Mouse (Mus musculus) myocyte (in vitro differentiated cells): ENCODE results near the gene Pltp. TPM values are rescaled to one million over a fixed set of nuclear protein-coding genes. Genes with fewer than 3 reads are reported as not detected.

Experiments
- H3K27me3 ChIP-seq: one replicate; pipeline ENCODE4 v1.6.1; 2011; ENCODE audit not compliant: control insufficient read depth, insufficient read depth, insufficient read length
- H3K36me3 ChIP-seq: one replicate; pipeline ENCODE4 v1.6.1; 2011; ENCODE audit not compliant: control insufficient read depth, insufficient read depth
- H3K4me2 ChIP-seq: one replicate; pipeline ENCODE4 v1.6.1; 2011; ENCODE audit warnings: low read depth, control low read depth
- H3K4me3 ChIP-seq: one replicate; pipeline ENCODE4 v1.5.1; 2011; ENCODE audit warnings: mild to moderate bottlenecking, control low read depth, moderate library complexity
- H3K79me2 ChIP-seq: one replicate; pipeline ENCODE4 v1.6.1; 2011; ENCODE audit not compliant: control insufficient read depth, insufficient read depth
- H3ac ChIP-seq: one replicate; pipeline ENCODE4 v1.6.1; 2011; ENCODE audit not compliant: control insufficient read depth, insufficient read length
- CEBPB ChIP-seq: IDR thresholded peaks from 2 replicates; pipeline ENCODE4 v1.6.1; 2011; ENCODE audit warnings: mild to moderate bottlenecking, moderate library complexity; ENCODE audit not compliant: poor library complexity, insufficient read depth, severe bottlenecking
- E2F4 ChIP-seq: IDR thresholded peaks from one replicate; pipeline ENCODE4 v1.6.1; 2011; ENCODE audit warnings: mild to moderate bottlenecking, control low read depth, moderate library complexity; ENCODE audit not compliant: insufficient read depth
- MAX ChIP-seq: IDR thresholded peaks from one replicate; pipeline ENCODE4 v1.6.1; 2011; ENCODE audit warnings: low read depth, mild to moderate bottlenecking, control low read depth
- MYOD1 ChIP-seq, 3 experiments: IDR thresholded peaks; one replicate each; pipeline ENCODE4 v1.6.1; 2011; ENCODE audit warnings: control low read depth in 2 of 3, low read depth in 2 of 3, mild to moderate bottlenecking in 2 of 3, moderate library complexity in 1 of 3; ENCODE audit not compliant: insufficient read length in 2 of 3, control insufficient read depth in 1 of 3
- MYOG ChIP-seq, 3 experiments: IDR thresholded peaks; one replicate each; pipeline ENCODE4 v1.6.1; 2011; ENCODE audit warnings: control low read depth in 2 of 3, low read depth in 2 of 3, mild to moderate bottlenecking in 2 of 3; ENCODE audit not compliant: insufficient read length in 2 of 3, control insufficient read depth in 1 of 3, insufficient read depth in 1 of 3
- POLR2A ChIP-seq: IDR thresholded peaks from one replicate; pipeline ENCODE4 v1.6.1; 2011; ENCODE audit warnings: low read depth, mild to moderate bottlenecking, control low read depth, moderate library complexity; ENCODE audit not compliant: insufficient read length
- POLR2AphosphoS2 ChIP-seq: IDR thresholded peaks from one replicate; pipeline ENCODE4 v1.6.1; 2011; ENCODE audit warnings: low read depth, control low read depth; ENCODE audit not compliant: insufficient read length
- REST ChIP-seq: IDR thresholded peaks from one replicate; pipeline ENCODE4 v1.6.1; 2011; ENCODE audit warnings: mild to moderate bottlenecking, control low read depth, moderate library complexity; ENCODE audit not compliant: insufficient read depth, insufficient read length
- SRF ChIP-seq: IDR thresholded peaks from one replicate; pipeline ENCODE4 v1.6.1; 2011; ENCODE audit warnings: low read depth; ENCODE audit not compliant: control insufficient read depth, insufficient read length
- TCF12 ChIP-seq: IDR thresholded peaks from one replicate; pipeline ENCODE4 v1.6.1; 2011; ENCODE audit warnings: mild to moderate bottlenecking, control low read depth; ENCODE audit not compliant: poor library complexity, insufficient read depth, severe bottlenecking
- TCF3 ChIP-seq: IDR thresholded peaks from one replicate; pipeline ENCODE4 v1.6.1; 2011; ENCODE audit warnings: low read depth, control low read depth; ENCODE audit not compliant: insufficient read length
- USF1 ChIP-seq: IDR thresholded peaks from one replicate; pipeline ENCODE4 v1.6.1; 2011; ENCODE audit warnings: low read depth, mild to moderate bottlenecking, control low read depth, moderate library complexity
- polyA plus RNA-seq: library from polyadenylated mRNA; unstranded; fragments of >200 nt; fragmentation: generic; extraction: Trizol; gene quantifications from one replicate; pipeline ENCODE4 v1.2.1, GENCODE M21; 2012; ENCODE audit warnings: missing spikeins

Gene Pltp
- polyA plus RNA-seq: 117 TPM

DNA sequence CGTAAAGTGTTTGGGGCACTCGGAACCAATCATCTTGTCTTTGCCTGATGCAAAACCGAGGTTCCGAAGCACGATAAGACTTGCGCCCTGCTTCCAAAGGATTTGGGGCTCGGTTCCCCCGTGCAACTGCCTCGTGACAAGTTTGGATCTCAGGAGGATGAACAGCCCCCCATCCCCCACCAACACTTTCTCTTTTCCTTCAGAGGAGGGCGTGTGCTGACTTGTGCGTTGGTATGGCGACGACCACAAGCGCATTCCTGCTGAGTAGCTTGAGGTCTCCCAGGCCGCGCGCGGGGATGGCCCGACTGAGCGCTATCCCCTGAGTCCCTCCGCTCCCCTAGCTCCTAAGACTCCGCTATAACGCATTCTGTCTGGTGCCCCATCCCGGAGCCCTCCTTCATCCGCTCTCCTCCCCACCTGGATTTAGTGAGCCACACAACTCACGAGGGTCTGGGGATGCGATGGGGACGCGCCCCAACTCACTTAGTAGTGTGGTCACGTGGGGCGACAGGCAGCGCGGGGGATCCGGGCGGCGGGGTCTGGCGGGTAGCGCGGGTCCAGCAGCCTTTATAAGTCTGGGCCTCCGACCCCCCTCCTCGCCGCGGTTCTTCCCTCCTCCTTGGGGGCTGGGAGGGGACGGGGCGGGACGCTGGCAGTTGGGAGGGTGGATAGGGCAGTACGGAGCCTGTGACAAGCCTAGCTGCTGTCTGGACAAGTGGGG is at the start of gene Pltp:
Gene Pltp, minus strand, starts transcription at position 611 of the 721 bp plus-strand sequence.
- peak within 1 kb of the TSS; percentile 93 for H3K4me2 ChIP-seq
- peak within 1 kb of the TSS; percentile 1 for H3ac ChIP-seq
- no peaks in the 10 kb centered on the region for H3K36me3 ChIP-seq
- TF ChIP-seq POLR2AphosphoS2 (peak; percentile 35), MYOD1 (IDR thresholded peaks at IDR 0.05; ENCODE audit: control insufficient read depth in 1 of 3, insufficient read length in 2 of 3, low read depth in 2 of 3) (no peak), POLR2A (peak; percentile 72), MYOG (IDR thresholded peaks at IDR 0.05; ENCODE audit: control insufficient read depth in 1 of 3, insufficient read depth in 1 of 3, insufficient read length in 2 of 3, low read depth in 2 of 3) (peak in 1 of 3 experiments; percentile 25), USF1 (peak; percentile 65), MAX (peak; percentile 2), SRF (no peak), REST (no peak), E2F4 (no peak)
- H3K79me2 ChIP-seq: no peaks in the 10 kb centered on the region
- peak within 1 kb of the TSS; percentile 87 for H3K4me3 ChIP-seq
- H3K27me3 ChIP-seq: no peaks in the 10 kb centered on the region

- Histone ChIP-seq H3K27me3 (no peaks in the 10 kb centered on the region), H3K4me2 (no peak overlapping the region), H3K36me3 (peaks cover 26% of the 10 kb centered on the region), H3K79me2 (peaks cover 15% of the 10 kb centered on the region), H3K4me3 (no peak overlapping the region), H3ac (no peak overlapping the region)
- TF ChIP-seq SRF (no peak), MYOD1 (IDR thresholded peaks at IDR 0.05; ENCODE audit: control insufficient read depth in 1 of 3, insufficient read length in 2 of 3, low read depth in 2 of 3) (no peak), REST (no peak)
Measured at GRCm38 (mm10) chr2:164906071-164906470, 48.6 kb upstream of the Pltp start.

DNA sequence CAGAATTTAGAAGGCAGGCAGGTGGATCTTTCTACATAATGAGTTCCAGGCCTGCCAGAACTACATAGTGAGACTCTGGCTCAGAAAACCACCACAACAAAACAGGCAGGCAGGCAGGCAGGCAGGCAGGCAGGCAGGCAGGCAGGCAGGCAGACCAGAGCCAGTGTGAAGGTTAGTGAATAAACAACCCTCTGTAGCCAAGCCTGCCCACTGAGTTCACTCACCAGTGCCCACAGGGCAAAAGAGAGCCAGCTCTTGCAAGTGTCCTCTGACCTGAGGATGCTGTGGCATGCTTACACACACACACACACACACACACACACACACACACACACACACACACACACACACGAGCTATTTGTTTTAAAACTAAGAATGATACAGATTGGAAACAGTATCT is 46.0 kb upstream of the Pltp start:
- Histone ChIP-seq H3ac (no peak overlapping the region), H3K27me3 (no peaks in the 10 kb centered on the region), H3K36me3 (peaks cover 29% of the 10 kb centered on the region), H3K4me2 (no peak overlapping the region), H3K4me3 (no peak overlapping the region), H3K79me2 (peaks cover 3% of the 10 kb centered on the region)
- TF ChIP-seq TCF12 (no peak), SRF (no peak), USF1 (no peak), POLR2AphosphoS2 (no peak), MAX (no peak), MYOD1 (IDR thresholded peaks at IDR 0.05; ENCODE audit: control insufficient read depth in 1 of 3, insufficient read length in 2 of 3, low read depth in 2 of 3) (no peak), POLR2A (no peak), REST (no peak), CEBPB (no peak), TCF3 (no peak), MYOG (IDR thresholded peaks at IDR 0.05; ENCODE audit: control insufficient read depth in 1 of 3, insufficient read depth in 1 of 3, insufficient read length in 2 of 3, low read depth in 2 of 3) (no peak), E2F4 (no peak)

DNA sequence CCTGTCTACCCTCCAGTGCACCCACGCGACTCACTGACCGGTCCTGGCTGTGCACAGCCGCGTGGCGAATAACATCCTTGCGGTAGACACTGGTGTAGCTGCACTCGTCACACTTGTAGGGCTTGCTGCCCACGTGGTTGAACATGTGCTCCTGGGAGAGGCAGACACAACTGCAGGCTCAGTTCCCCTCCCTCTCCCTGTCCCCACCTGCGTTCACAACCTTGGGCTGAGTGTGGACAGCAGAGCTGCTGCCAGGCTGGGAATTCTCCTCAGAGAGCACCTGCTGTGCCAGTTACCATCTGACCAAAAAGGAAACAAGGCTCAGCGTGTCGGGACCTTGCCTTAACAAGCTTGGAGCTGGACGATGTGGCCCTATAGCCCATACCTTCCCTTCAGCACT is 43.9 kb upstream of the Pltp start:
- H3K36me3 ChIP-seq: peaks cover 35% of the 10 kb centered on the region
- TF ChIP-seq CEBPB (no peak), MAX (no peak), TCF12 (no peak), E2F4 (no peak), SRF (no peak), MYOD1 (IDR thresholded peaks at IDR 0.05; ENCODE audit: control insufficient read depth in 1 of 3, insufficient read length in 2 of 3, low read depth in 2 of 3) (no peak), TCF3 (no peak), USF1 (no peak), MYOG (IDR thresholded peaks at IDR 0.05; ENCODE audit: control insufficient read depth in 1 of 3, insufficient read depth in 1 of 3, insufficient read length in 2 of 3, low read depth in 2 of 3) (no peak), REST (no peak), POLR2A (no peak), POLR2AphosphoS2 (no peak)
- H3K27me3 ChIP-seq: no peaks in the 10 kb centered on the region

More for the DNA sequence above, 43.9 kb upstream of the Pltp start:
- Histone ChIP-seq H3K4me2 (no peak overlapping the region), H3ac (no peak overlapping the region), H3K79me2 (no peaks in the 10 kb centered on the region), H3K4me3 (no peak overlapping the region)
